Mouse (Mus musculus) MEL (cell line): ENCODE data around the gene Noxa1. TPM values are rescaled to one million over a fixed set of nuclear protein-coding genes. Genes with fewer than 3 reads are reported as not detected.

Experiments used
- DNase-seq: peaks from one replicate; pipeline ENCODE4 v3.0.0; 2011; ENCODE audit warnings: low read depth, low spot score
- H3K27ac ChIP-seq: 2 replicates; pipeline ENCODE4 v1.5.1; 2012; ENCODE audit warnings: low read depth, mild to moderate bottlenecking, control low read depth, low read length, moderate library complexity; ENCODE audit not compliant: control insufficient read depth
- H3K27me3 ChIP-seq, 2 experiments: fragments of 150-350 bp in 1 of 2; sonication (generic) in 1 of 2; 2 replicates each; pipeline ENCODE4 v1.6.1; 2012; ENCODE audit warnings: low read length in 2 of 2, mild to moderate bottlenecking in 2 of 2, improper control_type of control experiment in 1 of 2, moderate library complexity in 1 of 2; ENCODE audit not compliant: insufficient read depth in 2 of 2, control insufficient read depth in 1 of 2
- H3K36me3 ChIP-seq, 2 experiments: 2 replicates each; pipeline ENCODE4 v1.6.1; 2012 to 2014; ENCODE audit warnings: low read length in 2 of 2, improper control_type of control experiment in 1 of 2, inconsistent platforms in 1 of 2, mild to moderate bottlenecking in 1 of 2; ENCODE audit not compliant: insufficient read depth in 2 of 2, control insufficient read depth in 1 of 2
- H3K4me1 ChIP-seq, 2 experiments: fragments of 150-350 bp in 1 of 2; sonication (generic) in 1 of 2; 2 replicates each; pipeline ENCODE4 v1.6.1; 2012; ENCODE audit warnings: low read length in 2 of 2, improper control_type of control experiment in 1 of 2, mild to moderate bottlenecking in 1 of 2; ENCODE audit not compliant: insufficient read depth in 2 of 2, control insufficient read depth in 1 of 2
- H3K4me3 ChIP-seq, 2 experiments: fragments of 150-350 bp in 1 of 2; sonication (generic) in 1 of 2; 2 replicates each; pipeline ENCODE4 v1.5.1; 2012; ENCODE audit warnings: low read depth in 2 of 2, low read length in 2 of 2, mild to moderate bottlenecking in 2 of 2, moderate library complexity in 2 of 2, control low read depth in 1 of 2, improper control_type of control experiment in 1 of 2; ENCODE audit not compliant: control insufficient read depth in 1 of 2, insufficient read depth in 1 of 2
- H3K79me2 ChIP-seq: 2 replicates; pipeline ENCODE4 v1.6.1; 2012; ENCODE audit warnings: mild to moderate bottlenecking, low read length, moderate library complexity; ENCODE audit not compliant: control insufficient read depth, poor library complexity, insufficient read depth
- H3K9ac ChIP-seq: 2 replicates; pipeline ENCODE4 v1.6.1; 2012; ENCODE audit warnings: low read depth, mild to moderate bottlenecking, control low read depth, low read length, moderate library complexity; ENCODE audit not compliant: control insufficient read depth, poor library complexity, severe bottlenecking
- H3K9me3 ChIP-seq: fragments of 150-350 bp; sonication (generic); replicated peaks from 2 replicates; pipeline ENCODE4 v1.6.1; 2012; ENCODE audit warnings: mild to moderate bottlenecking, low read length, improper control_type of control experiment, moderate library complexity; ENCODE audit not compliant: insufficient read depth
- BHLHE40 ChIP-seq: IDR thresholded peaks from 2 replicates; pipeline ENCODE4 v1.6.1; 2012; ENCODE audit warnings: low read depth, mild to moderate bottlenecking, inconsistent platforms, low read length, improper control_type of control experiment, borderline replicate concordance
- CHD1 ChIP-seq: IDR thresholded peaks from 2 replicates; pipeline ENCODE4 v1.6.1; 2012; ENCODE audit warnings: low read depth, mild to moderate bottlenecking, inconsistent platforms, low read length, improper control_type of control experiment
- CHD2 ChIP-seq: IDR thresholded peaks from 2 replicates; pipeline ENCODE4 v1.6.1; 2011; ENCODE audit warnings: low read length, improper control_type of control experiment
- E2F4 ChIP-seq: IDR thresholded peaks from 2 replicates; pipeline ENCODE4 v1.6.1; 2011; ENCODE audit warnings: low read depth, low read length, improper control_type of control experiment, borderline replicate concordance
- ELF1 ChIP-seq: IDR thresholded peaks from 2 replicates; pipeline ENCODE4 v1.6.1; 2014; ENCODE audit warnings: low read depth, mild to moderate bottlenecking, inconsistent platforms, low read length, improper control_type of control experiment, moderate library complexity
- ETS1 ChIP-seq: IDR thresholded peaks from 2 replicates; pipeline ENCODE4 v1.6.1; 2012; ENCODE audit warnings: low read depth, mild to moderate bottlenecking, inconsistent platforms, low read length, improper control_type of control experiment, moderate library complexity
- GABPA ChIP-seq: IDR thresholded peaks from 2 replicates; pipeline ENCODE4 v1.6.1; 2012; ENCODE audit warnings: low read depth, mild to moderate bottlenecking, inconsistent platforms, low read length, improper control_type of control experiment, moderate library complexity
- GATA1 ChIP-seq: IDR thresholded peaks from 2 replicates; pipeline ENCODE4 v1.6.1; 2011; ENCODE audit warnings: low read depth, low read length, improper control_type of control experiment
- HCFC1 ChIP-seq: IDR thresholded peaks from 2 replicates; pipeline ENCODE4 v1.6.1; 2012; ENCODE audit warnings: low read depth, mild to moderate bottlenecking, inconsistent platforms, low read length, improper control_type of control experiment, moderate library complexity
- MAX ChIP-seq: IDR thresholded peaks from 2 replicates; pipeline ENCODE4 v1.6.1; 2011; ENCODE audit warnings: low read length, improper control_type of control experiment
- MEF2A ChIP-seq: IDR thresholded peaks from 2 replicates; pipeline ENCODE4 v1.6.1; 2014; ENCODE audit warnings: low read depth, mild to moderate bottlenecking, inconsistent platforms, low read length, improper control_type of control experiment; ENCODE audit not compliant: poor library complexity, insufficient replicate concordance, severe bottlenecking; ENCODE audit errors: extremely low read depth
- MYB ChIP-seq: IDR thresholded peaks from 2 replicates; pipeline ENCODE4 v1.6.1; 2011; ENCODE audit warnings: mild to moderate bottlenecking, low read depth, low read length, improper control_type of control experiment
- NELFE ChIP-seq: IDR thresholded peaks from 2 replicates; pipeline ENCODE4 v1.6.1; 2011; ENCODE audit warnings: low read depth, low read length, improper control_type of control experiment
- NRF1 ChIP-seq: IDR thresholded peaks from 2 replicates; pipeline ENCODE4 v1.6.1; 2014; ENCODE audit warnings: low read depth, mild to moderate bottlenecking, inconsistent platforms, low read length, improper control_type of control experiment, moderate library complexity; ENCODE audit not compliant: poor library complexity, insufficient read depth, severe bottlenecking
- SIN3A ChIP-seq: IDR thresholded peaks from 2 replicates; pipeline ENCODE4 v1.6.1; 2012; ENCODE audit warnings: low read length, improper control_type of control experiment, inconsistent platforms
- SMC3 ChIP-seq: IDR thresholded peaks from 2 replicates; pipeline ENCODE4 v1.6.1; 2011; ENCODE audit warnings: low read depth, low read length, improper control_type of control experiment
- TBP ChIP-seq: IDR thresholded peaks from 2 replicates; pipeline ENCODE4 v1.8.0; 2011; ENCODE audit warnings: low read depth, low read length, improper control_type of control experiment
- TCF12 ChIP-seq: IDR thresholded peaks from 2 replicates; pipeline ENCODE4 v1.6.1; 2014; ENCODE audit warnings: low read depth, mild to moderate bottlenecking, inconsistent platforms, low read length, improper control_type of control experiment, moderate library complexity
- UBTF ChIP-seq: IDR thresholded peaks from 2 replicates; pipeline ENCODE4 v1.6.1; 2012; ENCODE audit warnings: low read depth, mild to moderate bottlenecking, inconsistent platforms, low read length, improper control_type of control experiment, moderate library complexity, borderline replicate concordance; ENCODE audit not compliant: insufficient read depth
- USF2 ChIP-seq, 2 experiments: IDR thresholded peaks; 2 replicates each; pipeline ENCODE4 v1.6.1; 2011 to 2012; ENCODE audit warnings: improper control_type of control experiment in 2 of 2, low read length in 2 of 2, borderline replicate concordance in 1 of 2, inconsistent platforms in 1 of 2, low read depth in 1 of 2, mild to moderate bottlenecking in 1 of 2; ENCODE audit not compliant: insufficient read depth in 1 of 2
- polyA plus RNA-seq, 2 experiments: library from polyadenylated mRNA; stranded (reverse) in 1 of 2; unstranded in 1 of 2; fragments of >175 nt in 1 of 2; fragments of >200 nt in 1 of 2; gene quantifications; 2 replicates each; pipeline versions ENCODE4 v1.2.1 to v1.2.4; 2012; ENCODE audit warnings: low replicate concordance in 2 of 2, low read depth in 1 of 2; ENCODE audit not compliant: insufficient read length in 2 of 2, insufficient read depth in 1 of 2, missing spikeins in 1 of 2
- total RNA-seq: library from RNA; depleted of rRNA; stranded (reverse); fragments of 300-350 nt; gene quantifications from 2 replicates; pipeline ENCODE4 v1.2.3, GENCODE M21; 2012

Gene Noxa1
- total and polyA plus RNA-seq, 3 experiments = 0.08 to 0.10 TPM; not detected in 1

GRCm38 (mm10) chr2:25115442-25115841 lies 20.5 kb upstream of the Noxa1 start (continued):
- TF ChIP-seq SIN3A = peak; percentile 35
- no peak for TF ChIP-seq E2F4
- TF ChIP-seq NRF1 = no peak
- TF ChIP-seq GABPA = no peak
- TF ChIP-seq ETS1 = peak; percentile 82
- peak; percentile 29; the same call in 1 of the 2 replicates for TF ChIP-seq BHLHE40
- TF ChIP-seq, all 39 proteins: peak for 10

DNA sequence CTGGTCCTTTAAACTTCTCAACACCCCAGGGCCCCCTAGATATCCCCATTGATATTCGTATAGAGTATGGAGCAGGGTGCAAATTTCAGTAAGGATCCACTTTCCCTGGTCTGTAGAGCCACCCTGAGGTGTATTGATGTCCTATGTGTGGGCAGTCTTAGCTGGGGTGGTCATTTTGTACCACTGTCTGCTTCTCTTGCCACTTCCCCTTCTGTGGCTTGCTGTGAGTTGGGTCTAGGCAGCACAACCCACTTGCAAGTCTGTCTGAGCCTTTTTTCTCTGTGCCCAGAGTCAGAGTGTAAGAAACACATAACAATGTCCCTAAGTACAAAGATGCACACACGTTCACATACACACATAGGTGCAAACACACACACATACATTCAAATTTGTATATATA lies 19.4 kb upstream of the Noxa1 start:
- H3K9ac ChIP-seq = no peak overlapping the region
- no peak overlapping the region for H3K27ac ChIP-seq
- peaks cover 0 to 29% of the 10 kb centered on the region in 2 experiments; a peak in 2 of 4 replicates for H3K36me3 ChIP-seq
- no peak overlapping the region for H3K4me3 ChIP-seq
- no peaks in the 10 kb centered on the region for H3K9me3 ChIP-seq
- no peak for TF ChIP-seq MYB
- TF ChIP-seq TCF12 = no peak
- no peak for TF ChIP-seq HCFC1
- no peak for TF ChIP-seq SMC3
- no peak for TF ChIP-seq TBP
- TF ChIP-seq CHD1 = no peak
- no peak for TF ChIP-seq MAX
- TF ChIP-seq UBTF = no peak
- TF ChIP-seq CHD2 = no peak
- TF ChIP-seq E2F4 = no peak
- TF ChIP-seq USF2 (IDR thresholded peaks at IDR 0.05; ENCODE audit: borderline replicate concordance in 1 of 2, insufficient read depth in 1 of 2, low read depth in 1 of 2, low read length in 2 of 2) = no peak
- TF ChIP-seq NELFE = no peak
- TF ChIP-seq GATA1 = no peak
- TF ChIP-seq ELF1 = no peak
- TF ChIP-seq MEF2A = no peak
- TF ChIP-seq, all 39 proteins: peak for 0
- Histone ChIP-seq H3K79me2 (no peaks in the 10 kb centered on the region; the same call in 1 of the 2 replicates), H3K4me1 (peaks cover 22 to 39% of the 10 kb centered on the region in 2 experiments), H3K27me3 (no peaks in the 10 kb centered on the region)
- no peak for DNase-seq
